Mouse (Mus musculus): ENCODE results near the gene Fmnl3. TPM values are rescaled to one million over a fixed set of nuclear protein-coding genes. Genes with fewer than 3 reads are reported as not detected.

Fmnl3 gene
- total RNA-seq (2014; rRNA removed) (11.9 and 15.2 TPM in 2 replicates), polyA plus RNA-seq (2015; fragmentation: Nextera tagmentation; extraction: Ambion mirVana) (8.0 and 8.2 TPM in 2 replicates)

GRCm38 (mm10) chr15:99370259-99370691, at the start of gene Fmnl3:
TSS of gene Fmnl3 (minus strand) at chr15:99370482.
- DNase-seq (ENCODE audit: low spot score) (peak; percentile 97), ATAC-seq (peak; percentile 98)
- H3K4me3 ChIP-seq (ENCODE audit: low read length) = peak within 1 kb of the TSS; percentile 88
- WGBS = under 1% methylated on average over 29 of the region's 48 CpGs
- H3K36me3 ChIP-seq (ENCODE audit: insufficient read depth, low read length) = no peaks in the 10 kb centered on the region
- H3K27ac ChIP-seq = peak within 1 kb of the TSS; percentile 87
- H3K9ac ChIP-seq (replicated peaks; ENCODE audit: low read length) = peak within 1 kb of the TSS; percentile 89
- H3K9me3 ChIP-seq (ENCODE audit: low read length) = no peaks in the 10 kb centered on the region
- H3K4me2 ChIP-seq (ENCODE audit: low read depth, low read length) = peak within 1 kb of the TSS; percentile 82
- peak; percentile 79 for TF ChIP-seq CTCF (IDR thresholded peaks at IDR 0.05; ENCODE audit: low read depth)
- H3K4me1 ChIP-seq (ENCODE audit: insufficient read depth, low read length) = 0 out of 2 replicates have a peak, but pooled peaks cover 11% of the 10 kb centered on the region
- no peaks in the 10 kb centered on the region for H3K27me3 ChIP-seq (ENCODE audit: insufficient read depth, low read length)

GRCm38 (mm10) chr15:99417692-99418271, 47.5 kb upstream of the Fmnl3 start:
- no peak overlapping the region for H3K4me3 ChIP-seq (ENCODE audit: low read length)
- no peaks in the 10 kb centered on the region for H3K27me3 ChIP-seq (ENCODE audit: insufficient read depth, low read length)
- TF ChIP-seq CTCF (IDR thresholded peaks at IDR 0.05; ENCODE audit: low read depth) = no peak
- 47% methylated on average over 17 of the region's 17 CpGs for WGBS
- no peak for ATAC-seq
- H3K27ac ChIP-seq = no peak overlapping the region
- peaks cover 7% of the 10 kb centered on the region; the same call in 1 of the 2 replicates for H3K36me3 ChIP-seq (ENCODE audit: insufficient read depth, low read length)
- H3K4me2 ChIP-seq (ENCODE audit: low read depth, low read length) = no peak overlapping the region
- H3K4me1 ChIP-seq (ENCODE audit: insufficient read depth, low read length) = peaks cover 7% of the 10 kb centered on the region
- DNase-seq (ENCODE audit: low spot score) = no peak
- H3K9me3 ChIP-seq (ENCODE audit: low read length) = no peaks in the 10 kb centered on the region
- H3K9ac ChIP-seq (replicated peaks; ENCODE audit: low read length) = no peak overlapping the region

DNA sequence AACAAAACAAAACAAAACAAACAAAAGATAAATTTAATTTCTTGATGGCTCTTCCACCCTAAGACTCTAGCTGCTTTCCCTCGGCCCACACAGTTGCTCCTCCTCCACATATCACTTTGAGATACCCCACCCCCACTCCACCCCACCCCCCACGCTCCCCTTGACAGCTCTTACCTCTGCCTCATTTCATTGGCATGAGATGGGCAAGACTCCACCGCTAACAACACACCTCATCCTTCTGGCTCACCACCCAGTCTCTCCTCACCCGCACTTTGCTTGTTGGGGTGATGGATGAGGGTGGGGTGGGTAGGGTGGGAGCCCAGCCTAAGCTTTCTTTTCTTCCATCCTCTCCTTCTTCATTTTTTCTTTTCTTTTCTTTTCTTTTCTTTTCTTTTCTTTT, 46.7 kb upstream of the Fmnl3 start:
- Histone ChIP-seq H3K36me3 (ENCODE audit: insufficient read depth, low read length) (no peaks in the 10 kb centered on the region), H3K9ac (replicated peaks; ENCODE audit: low read length) (no peak overlapping the region), H3K4me2 (ENCODE audit: low read depth, low read length) (no peak overlapping the region), H3K27ac (no peak overlapping the region), H3K27me3 (ENCODE audit: insufficient read depth, low read length) (no peaks in the 10 kb centered on the region), H3K9me3 (ENCODE audit: low read length) (no peaks in the 10 kb centered on the region), H3K4me1 (ENCODE audit: insufficient read depth, low read length) (peaks cover 7% of the 10 kb centered on the region), H3K4me3 (ENCODE audit: low read length) (no peak overlapping the region)
- DNase-seq (ENCODE audit: low spot score) (no peak), ATAC-seq (no peak)
- TF ChIP-seq CTCF (IDR thresholded peaks at IDR 0.05; ENCODE audit: low read depth) = no peak
- 35% methylated on average over 4 of the region's 4 CpGs for WGBS

GRCm38 (mm10) chr15:99416348-99416882, 46.1 kb upstream of the Fmnl3 start:
- H3K27me3 ChIP-seq (ENCODE audit: insufficient read depth, low read length) = no peaks in the 10 kb centered on the region
- ATAC-seq (no peak; the same call in 1 of the 2 replicates), DNase-seq (ENCODE audit: low spot score) (peak; percentile 92)
- peak overlapping the region; percentile 36 for H3K4me2 ChIP-seq (ENCODE audit: low read depth, low read length)
- 25% methylated on average over 13 of the region's 13 CpGs for WGBS
- no peak overlapping the region for H3K9ac ChIP-seq (replicated peaks; ENCODE audit: low read length)
- H3K27ac ChIP-seq = no peak overlapping the region
- no peak overlapping the region for H3K4me3 ChIP-seq (ENCODE audit: low read length)
- TF ChIP-seq CTCF (IDR thresholded peaks at IDR 0.05; ENCODE audit: low read depth) = peak; percentile 100
- no peaks in the 10 kb centered on the region for H3K9me3 ChIP-seq (ENCODE audit: low read length)
- peaks cover 7% of the 10 kb centered on the region for H3K4me1 ChIP-seq (ENCODE audit: insufficient read depth, low read length)
- H3K36me3 ChIP-seq (ENCODE audit: insufficient read depth, low read length) = no peaks in the 10 kb centered on the region

DNA sequence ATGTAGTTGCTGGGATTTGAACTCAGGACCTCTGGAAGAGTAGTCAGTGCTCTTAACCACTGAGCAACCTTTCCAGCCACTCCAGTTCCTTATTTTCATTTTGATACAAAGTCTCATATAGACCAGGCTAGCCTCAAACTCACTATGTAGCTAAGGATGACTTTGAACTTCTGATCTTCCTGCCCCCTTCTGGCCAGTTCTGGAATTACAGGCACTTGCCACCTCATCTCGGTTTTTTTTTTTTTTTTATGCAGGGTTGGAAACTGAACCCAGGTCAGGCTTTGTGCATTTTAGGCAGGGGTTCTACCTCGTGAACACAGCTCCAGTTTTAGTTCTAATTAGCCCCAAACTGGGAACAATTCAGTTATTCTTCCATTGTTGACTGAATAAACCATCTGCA, 45.5 kb upstream of the Fmnl3 start:
- TF ChIP-seq CTCF (IDR thresholded peaks at IDR 0.05; ENCODE audit: low read depth) = peak; percentile 74
- DNase-seq (ENCODE audit: low spot score) (peak; percentile 54), ATAC-seq (no peak)
- no peak overlapping the region for H3K4me2 ChIP-seq (ENCODE audit: low read depth, low read length)
- no peak overlapping the region for H3K9ac ChIP-seq (replicated peaks; ENCODE audit: low read length)
- H3K36me3 ChIP-seq (ENCODE audit: insufficient read depth, low read length) = no peaks in the 10 kb centered on the region
- H3K27ac ChIP-seq = no peak overlapping the region
- no peaks in the 10 kb centered on the region for H3K27me3 ChIP-seq (ENCODE audit: insufficient read depth, low read length)
- peaks cover 4% of the 10 kb centered on the region for H3K4me1 ChIP-seq (ENCODE audit: insufficient read depth, low read length)
- 26% methylated on average over 2 of the region's 2 CpGs for WGBS
- no peak overlapping the region for H3K4me3 ChIP-seq (ENCODE audit: low read length)
- no peaks in the 10 kb centered on the region for H3K9me3 ChIP-seq (ENCODE audit: low read length)

GRCm38 (mm10) chr15:99411747-99412146, 41.5 kb upstream of the Fmnl3 start:
- no peaks in the 10 kb centered on the region for H3K4me1 ChIP-seq (ENCODE audit: insufficient read depth, low read length)
- H3K9ac ChIP-seq (replicated peaks; ENCODE audit: low read length) = no peak overlapping the region
- WGBS = 57% methylated on average over 14 of the region's 14 CpGs
- H3K4me2 ChIP-seq (ENCODE audit: low read depth, low read length) = no peak overlapping the region
- H3K27ac ChIP-seq = peak overlapping the region; percentile 46; the same call in 1 of the 2 replicates
- no peaks in the 10 kb centered on the region for H3K9me3 ChIP-seq (ENCODE audit: low read length)
- H3K4me3 ChIP-seq (ENCODE audit: low read length) = no peak overlapping the region
- H3K27me3 ChIP-seq (ENCODE audit: insufficient read depth, low read length) = no peaks in the 10 kb centered on the region
- H3K36me3 ChIP-seq (ENCODE audit: insufficient read depth, low read length) = peaks cover 37% of the 10 kb centered on the region
- ATAC-seq (0 out of 2 replicates have a peak, but pooled peaks have one; percentile 21), DNase-seq (ENCODE audit: low spot score) (peak; percentile 65)
- peak; percentile 42 for TF ChIP-seq CTCF (IDR thresholded peaks at IDR 0.05; ENCODE audit: low read depth)

- Histone ChIP-seq H3K36me3 (ENCODE audit: insufficient read depth, low read length) (peaks cover 64% of the 10 kb centered on the region), H3K9me3 (ENCODE audit: low read length) (no peaks in the 10 kb centered on the region), H3K4me2 (ENCODE audit: low read depth, low read length) (no peak overlapping the region), H3K4me1 (ENCODE audit: insufficient read depth, low read length) (no peaks in the 10 kb centered on the region), H3K27ac (no peak overlapping the region), H3K4me3 (ENCODE audit: low read length) (no peak overlapping the region), H3K27me3 (ENCODE audit: insufficient read depth, low read length) (no peaks in the 10 kb centered on the region), H3K9ac (replicated peaks; ENCODE audit: low read length) (no peak overlapping the region)
- 0 out of 2 replicates have a peak, but pooled peaks have one; percentile 4 for TF ChIP-seq CTCF (IDR thresholded peaks at IDR 0.05; ENCODE audit: low read depth)
- no peak for ATAC-seq
- no peak for DNase-seq (ENCODE audit: low spot score)
- 91% methylated on average over 9 of the region's 9 CpGs for WGBS
Observed at GRCm38 (mm10) chr15:99408845-99409244, 38.6 kb upstream of the Fmnl3 start.

Measured in hindbrain, postnatal 0 days (tissue).